Mouse (Mus musculus) activated CD4-positive, CD25-positive, alpha-beta regulatory T cell, adult 4 months (primary cell): ENCODE results near the gene Pawr. TPM values are rescaled to one million over a fixed set of nuclear protein-coding genes. Genes with fewer than 3 reads are reported as not detected.
"Not testable (repeated sequence)": the region's sequence is repeated elsewhere in the genome, so short reads cannot be mapped to it uniquely, and the experiment has no call there.

Experiments used
- ATAC-seq: one replicate; pipeline ENCODE4 v1.8.0; 2017
- polyA plus RNA-seq, 2 experiments: library from polyadenylated mRNA; unstranded; fragments of 100-300 nt; shearing (Covaris generic); gene quantifications; one replicate each; pipeline ENCODE4 v1.2.1; 2017

Gene Pawr
- polyA plus RNA-seq, 2 experiments from 2014 or later, result not detected

GRCm38 (mm10) chr10:108392151-108392550, 60.2 kb downstream of the Pawr start:
- ATAC-seq, result no peak

- ATAC-seq, result no peak
Measured at GRCm38 (mm10) chr10:108394306-108394705, 62.4 kb downstream of the Pawr start.

- ATAC-seq, result no peak
Measured at GRCm38 (mm10) chr10:108395229-108395628, 63.3 kb downstream of the Pawr start.

GRCm38 (mm10) chr10:108395647-108396046, 63.7 kb downstream of the Pawr start:
- no peak for ATAC-seq

- ATAC-seq, result no peak
Measured at GRCm38 (mm10) chr10:108402751-108403150, 70.8 kb downstream of the Pawr start.

GRCm38 (mm10) chr10:108403366-108403865, 71.5 kb downstream of the Pawr start:
- no peak for ATAC-seq

GRCm38 (mm10) chr10:108404087-108404486, 72.2 kb downstream of the Pawr start:
- ATAC-seq, result no peak

- no peak for ATAC-seq
Measured at GRCm38 (mm10) chr10:108405076-108405475, 73.2 kb downstream of the Pawr start.

- ATAC-seq, result no peak
Measured at GRCm38 (mm10) chr10:108405931-108406330, 74.0 kb downstream of the Pawr start.

GRCm38 (mm10) chr10:108406798-108407754, 75.2 kb downstream of the Pawr start:
- no peak for ATAC-seq

GRCm38 (mm10) chr10:108408025-108408424, 76.1 kb downstream of the Pawr start:
- no peak for ATAC-seq

GRCm38 (mm10) chr10:108408437-108408836, 76.5 kb downstream of the Pawr start:
- ATAC-seq, result no peak

- ATAC-seq, result no peak
Measured at GRCm38 (mm10) chr10:108408986-108409385, 77.1 kb downstream of the Pawr start.

- no peak for ATAC-seq
Measured at GRCm38 (mm10) chr10:108409529-108409928, 77.6 kb downstream of the Pawr start.

- ATAC-seq, result no peak
Measured at GRCm38 (mm10) chr10:108414936-108415635, 83.2 kb downstream of the Pawr start.

- ATAC-seq, result no peak
Measured at GRCm38 (mm10) chr10:108417448-108417847, 85.5 kb downstream of the Pawr start.

GRCm38 (mm10) chr10:108430553-108430952, 98.6 kb downstream of the Pawr start:
- ATAC-seq, result no peak

- no peak for ATAC-seq
Measured at GRCm38 (mm10) chr10:108432194-108432593, 100.3 kb downstream of the Pawr start.

GRCm38 (mm10) chr10:108433976-108434375, 102.1 kb downstream of the Pawr start:
- no peak for ATAC-seq

GRCm38 (mm10) chr10:108435616-108436015, 103.7 kb downstream of the Pawr start:
- ATAC-seq, result no peak

GRCm38 (mm10) chr10:108436365-108436764, 104.4 kb downstream of the Pawr start:
- ATAC-seq, result no peak

GRCm38 (mm10) chr10:108440251-108440650, 108.3 kb downstream of the Pawr start:
- not testable (repeated sequence) for ATAC-seq
